Mouse (Mus musculus) cerebellum, postnatal 4 days (tissue): Measurements from ENCODE around the gene Cntnap2.

Source experiments
- DNase-seq, 2 experiments: peaks; one replicate each; pipeline ENCODE4 v3.0.0; 2022; ENCODE audit warnings: low spot score in 2 of 2, mixed read lengths in 1 of 2

Cntnap2 gene

DNA sequence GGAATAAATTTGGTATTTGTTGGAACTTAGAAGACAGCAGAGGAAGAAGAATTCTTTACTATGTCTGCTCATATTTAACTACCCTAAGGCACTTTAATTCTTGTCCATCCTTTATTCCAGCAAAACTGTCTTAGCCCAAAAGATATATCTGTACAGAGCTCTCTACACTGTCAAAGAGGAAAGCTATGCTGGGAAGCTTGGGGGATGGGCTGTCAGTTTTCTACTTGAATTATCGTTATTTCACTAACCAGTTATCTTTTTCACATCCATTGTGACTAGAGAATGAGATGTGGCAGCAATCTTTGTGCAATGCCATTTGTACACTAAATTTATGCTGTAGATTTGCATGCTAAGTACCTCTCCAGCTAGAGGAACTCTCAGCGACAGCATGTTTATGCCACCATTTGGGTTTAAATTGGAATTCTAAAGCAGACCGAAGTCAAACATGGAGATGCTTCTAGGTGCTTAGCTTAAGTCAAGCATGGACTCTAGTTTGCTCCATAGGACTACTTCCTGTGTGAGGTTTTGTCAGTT is 268.9 kb downstream of the Cntnap2 start:
- no peak for DNase-seq

- DNase-seq = no peak
Observed at GRCm38 (mm10) chr6:45345396-45345795, 286.2 kb downstream of the Cntnap2 start.

- no peak for DNase-seq
Observed at GRCm38 (mm10) chr6:45345953-45346352, 286.8 kb downstream of the Cntnap2 start.

- DNase-seq = peak in 1 of 2 experiments; percentile 6
Observed at GRCm38 (mm10) chr6:45366442-45366841, 307.3 kb downstream of the Cntnap2 start.

DNA sequence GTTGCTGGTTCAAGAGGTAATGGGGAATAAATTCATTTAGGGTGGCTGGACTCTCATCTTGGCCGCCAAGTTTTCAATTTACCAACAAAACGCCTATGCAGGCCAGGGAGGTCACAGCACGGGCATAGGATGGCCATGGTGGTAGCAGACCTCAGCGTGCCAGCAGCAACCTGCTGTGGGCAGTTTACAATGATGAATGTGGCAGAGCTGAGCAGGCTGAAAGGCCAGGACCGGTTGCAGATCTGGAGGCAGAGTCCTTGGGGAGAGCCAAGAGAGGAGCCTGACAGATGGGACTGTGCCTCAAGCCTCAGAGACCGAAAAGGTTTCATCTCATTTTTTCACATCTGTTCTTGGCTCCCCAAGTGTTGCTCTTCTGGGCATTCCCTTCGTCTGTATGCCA is 322.0 kb downstream of the Cntnap2 start:
- DNase-seq = peak in 1 of 2 experiments; percentile 8

DNA sequence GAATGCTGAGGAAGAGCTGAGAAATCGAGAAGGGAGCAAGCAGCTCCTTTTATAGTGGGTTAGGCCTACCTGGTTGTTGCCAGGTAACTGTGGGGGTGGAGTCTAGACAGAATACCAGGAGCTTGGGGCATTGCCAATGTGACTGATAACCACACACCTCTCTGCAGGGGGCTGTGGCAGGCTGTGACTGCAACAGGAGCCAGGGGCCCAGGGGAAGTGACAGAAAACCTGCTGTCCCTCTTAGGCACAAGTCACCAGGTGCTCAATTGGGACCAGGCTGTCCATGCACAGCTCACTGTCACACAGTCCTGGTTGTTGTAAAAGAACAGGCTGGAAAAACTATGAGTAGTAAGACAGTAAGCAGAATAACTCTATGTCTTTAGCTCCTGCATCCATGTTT is 329.9 kb downstream of the Cntnap2 start:
- DNase-seq = no peak

GRCm38 (mm10) chr6:45413629-45414028 is 354.5 kb downstream of the Cntnap2 start:
- DNase-seq = no peak

DNA sequence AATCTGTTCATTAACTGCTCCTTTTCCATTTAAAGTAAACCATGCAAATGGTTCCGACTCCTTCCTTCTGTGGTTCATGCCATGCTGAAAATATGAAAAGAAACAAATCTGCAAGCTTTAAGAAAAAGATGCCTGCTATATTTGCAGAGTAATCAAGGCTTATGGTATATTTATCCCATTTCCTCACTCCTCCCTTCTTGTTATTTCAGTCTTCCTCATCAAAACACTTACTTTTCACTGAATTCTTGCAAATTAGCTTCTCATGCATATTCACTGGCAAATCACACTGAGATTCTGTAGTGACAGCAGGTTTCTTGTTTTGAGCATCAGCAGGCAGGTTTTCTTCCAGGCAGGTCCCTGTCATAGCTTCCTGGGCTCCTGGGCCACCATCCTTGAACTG is 396.3 kb downstream of the Cntnap2 start:
- DNase-seq = no peak

GRCm38 (mm10) chr6:45518221-45518620 is 459.1 kb downstream of the Cntnap2 start:
- no peak for DNase-seq

DNA sequence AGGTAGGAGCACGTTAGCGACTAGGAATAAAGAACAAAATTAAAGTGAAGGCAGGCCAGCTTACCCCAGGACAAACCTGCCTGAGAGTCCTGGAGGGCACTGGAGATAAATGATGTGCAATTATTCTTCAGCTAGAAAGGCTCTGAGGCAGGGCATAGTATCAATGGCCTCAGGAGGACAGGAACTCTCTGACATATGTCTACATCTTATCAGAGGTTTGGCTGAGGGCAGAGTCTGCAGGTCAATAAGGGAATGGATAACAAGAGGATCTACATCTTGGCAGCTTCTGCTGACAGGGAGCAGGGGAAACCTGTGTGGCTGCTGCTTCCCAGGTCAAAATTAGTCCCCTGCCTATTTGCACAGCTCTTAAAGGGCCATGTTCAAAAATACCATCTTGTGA is 477.8 kb downstream of the Cntnap2 start:
- DNase-seq = no peak

GRCm38 (mm10) chr6:45544319-45544875 is 485.2 kb downstream of the Cntnap2 start:
- no peak for DNase-seq

DNA sequence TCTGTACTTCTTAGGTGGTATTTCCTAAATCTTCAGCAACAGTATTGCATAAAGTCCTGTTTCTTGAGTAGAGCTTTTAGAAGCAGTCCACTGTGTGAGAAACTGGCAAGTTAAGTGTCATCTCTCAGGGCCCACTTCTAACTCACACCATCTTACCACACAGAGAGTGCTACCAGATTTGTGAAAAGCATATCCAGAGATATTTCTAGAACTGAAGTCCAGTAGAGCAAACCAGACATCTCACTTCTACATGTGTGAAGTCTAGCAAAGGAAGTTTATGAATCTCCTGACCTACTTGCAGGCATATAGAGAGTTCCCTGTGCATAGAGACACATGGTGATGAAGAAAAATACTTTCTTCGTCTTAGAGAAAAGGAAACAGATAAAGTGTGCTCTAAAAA is 500.6 kb downstream of the Cntnap2 start:
- no peak for DNase-seq

- DNase-seq = peak in 1 of 2 experiments; percentile 31
Observed at GRCm38 (mm10) chr6:45584467-45585094, 525.4 kb downstream of the Cntnap2 start.

- DNase-seq = no peak
Observed at GRCm38 (mm10) chr6:45589084-45589483, 529.9 kb downstream of the Cntnap2 start.

DNA sequence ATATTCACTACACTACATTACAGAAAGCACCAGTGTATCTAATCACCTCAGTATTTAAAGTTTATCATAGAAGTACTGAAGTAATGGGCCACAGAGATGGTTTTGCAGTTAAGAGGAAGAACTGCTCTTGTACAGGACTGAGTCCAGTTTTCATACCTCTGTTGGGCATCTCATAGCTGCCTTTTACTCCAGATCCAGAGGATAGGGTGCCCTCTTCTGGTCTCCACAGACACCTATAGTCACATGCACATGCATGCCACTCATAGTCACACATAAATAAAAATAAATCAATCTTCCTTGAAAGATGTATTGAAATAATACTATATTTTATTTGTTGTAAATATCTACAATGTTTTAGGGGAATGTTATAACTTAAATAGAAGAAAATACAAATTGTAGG is 587.9 kb downstream of the Cntnap2 start:
- DNase-seq = no peak

- no peak for DNase-seq
Observed at GRCm38 (mm10) chr6:45648419-45648818, 589.3 kb downstream of the Cntnap2 start.

DNA sequence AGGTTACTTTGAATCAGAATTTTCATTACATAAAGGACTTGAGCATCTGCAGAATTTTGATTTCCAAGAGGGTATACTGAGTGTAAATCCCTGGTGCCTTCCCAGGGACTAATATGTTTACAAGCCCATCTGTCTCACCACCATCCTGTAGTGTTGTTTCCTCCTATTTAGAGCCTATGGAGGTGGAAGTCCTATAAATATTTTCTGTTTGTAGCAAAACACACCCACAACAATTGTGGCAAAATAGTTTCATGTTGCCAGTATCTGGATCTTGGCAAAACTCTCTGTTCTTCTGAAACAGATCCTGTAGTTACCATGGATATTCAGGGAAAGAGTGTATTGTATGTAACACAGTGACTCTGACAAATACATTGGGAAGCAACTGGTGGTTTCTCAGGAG is 641.1 kb downstream of the Cntnap2 start:
- DNase-seq = no peak

DNA sequence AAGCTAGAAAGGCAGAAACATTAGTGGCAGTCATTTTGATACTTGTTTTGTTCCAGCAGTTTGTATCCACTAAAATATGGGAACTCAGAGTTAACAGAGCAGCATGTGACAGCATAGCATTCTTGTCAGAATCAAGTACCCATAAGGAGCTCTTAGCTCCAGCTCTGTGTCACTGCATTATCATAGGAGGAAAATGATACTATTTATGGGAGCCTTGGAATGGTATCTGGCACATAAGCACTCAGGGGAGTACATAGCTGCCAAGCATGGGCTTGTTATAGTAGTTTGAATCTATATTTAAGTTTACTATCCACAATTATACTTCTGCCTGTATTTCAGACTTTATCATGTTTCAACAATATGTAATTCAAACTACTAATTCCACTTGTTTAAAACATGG is 732.5 kb downstream of the Cntnap2 start:
- DNase-seq = no peak

- no peak for DNase-seq
Observed at GRCm38 (mm10) chr6:45841626-45842341, 782.6 kb downstream of the Cntnap2 start.

- no peak for DNase-seq
Observed at GRCm38 (mm10) chr6:45843736-45844135, 784.6 kb downstream of the Cntnap2 start.

- DNase-seq = no peak
Observed at GRCm38 (mm10) chr6:45871409-45871992, 812.3 kb downstream of the Cntnap2 start.

DNA sequence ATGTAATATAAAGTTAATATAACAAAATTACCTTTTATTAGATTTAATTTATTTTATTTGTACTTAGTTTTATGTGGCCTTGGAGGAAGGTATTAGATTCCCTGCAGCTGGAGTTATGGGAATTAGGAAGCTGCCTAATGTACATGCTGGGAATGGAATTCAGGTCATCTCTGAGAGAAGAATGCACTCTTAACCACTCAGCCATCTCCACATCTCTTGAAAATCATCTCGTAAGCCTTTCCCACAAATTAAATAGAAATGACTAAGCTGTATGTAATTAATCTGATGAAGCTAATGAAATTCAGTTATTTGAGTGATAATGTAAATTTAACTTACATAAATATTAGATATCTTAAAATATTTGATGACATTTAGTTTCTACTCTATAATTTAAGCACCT is 826.3 kb downstream of the Cntnap2 start:
- no peak for DNase-seq

DNA sequence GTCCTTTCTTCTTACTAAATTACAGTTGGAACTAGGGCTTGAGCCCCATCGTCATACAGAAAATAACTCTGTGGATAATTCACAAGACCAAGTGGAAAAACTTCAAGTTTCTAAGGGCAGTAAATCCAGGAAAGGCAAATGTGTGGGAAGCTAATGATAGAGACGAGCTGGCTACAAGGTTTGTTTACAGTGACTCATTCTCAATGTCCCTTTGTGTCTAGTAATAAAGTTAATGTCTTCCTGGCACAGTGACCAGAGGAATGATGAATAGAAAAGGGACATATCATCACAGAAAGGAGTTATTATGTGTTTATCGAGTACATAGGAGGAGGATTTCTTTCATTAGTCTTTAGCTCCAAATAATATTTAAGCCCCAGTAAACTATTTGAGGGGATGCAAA is 828.7 kb downstream of the Cntnap2 start:
- DNase-seq = no peak
